Mouse (Mus musculus): ENCODE data around the gene Malrd1. TPM values are rescaled to one million over a fixed set of nuclear protein-coding genes. Genes with fewer than 3 reads are reported as not detected.

The Malrd1 gene
- polyA plus RNA-seq, 1 experiment from 2014 or later = 1.8 TPM

- H3K4me3 ChIP-seq (ENCODE audit: low read depth, low read length) = no peak overlapping the region
- H3K4me2 ChIP-seq (replicated peaks; ENCODE audit: low read depth) = no peak overlapping the region
- no peaks in the 10 kb centered on the region for H3K4me1 ChIP-seq (replicated peaks; ENCODE audit: control insufficient read depth, insufficient read depth, low read length)
- no peak for ATAC-seq
- WGBS = 89% methylated on average over 1 of the region's 1 CpGs
- no peaks in the 10 kb centered on the region for H3K36me3 ChIP-seq (ENCODE audit: control insufficient read depth, insufficient read depth)
- no peaks in the 10 kb centered on the region for H3K27me3 ChIP-seq (replicated peaks; ENCODE audit: control insufficient read depth, insufficient read depth, low read length)
- TF ChIP-seq CTCF (IDR thresholded peaks at IDR 0.05; ENCODE audit: low read depth) = no peak
- H3K9ac ChIP-seq (ENCODE audit: low read depth, low read length) = no peak overlapping the region
- no peaks in the 10 kb centered on the region for H3K9me3 ChIP-seq (ENCODE audit: control insufficient read depth)
- no peak overlapping the region for H3K27ac ChIP-seq (ENCODE audit: low read depth, low read length)
These were observed 702.0 kb downstream of the Malrd1 start for GRCm38 (mm10) chr2:16228187-16228832.

GRCm38 (mm10) chr2:16240861-16241260 lies 714.6 kb downstream of the Malrd1 start:
- Histone ChIP-seq H3K4me3 (ENCODE audit: low read depth, low read length) (no peak overlapping the region), H3K9me3 (ENCODE audit: control insufficient read depth) (no peaks in the 10 kb centered on the region), H3K27ac (ENCODE audit: low read depth, low read length) (no peak overlapping the region), H3K27me3 (replicated peaks; ENCODE audit: control insufficient read depth, insufficient read depth, low read length) (no peaks in the 10 kb centered on the region), H3K9ac (ENCODE audit: low read depth, low read length) (no peak overlapping the region), H3K4me1 (replicated peaks; ENCODE audit: control insufficient read depth, insufficient read depth, low read length) (no peaks in the 10 kb centered on the region), H3K4me2 (replicated peaks; ENCODE audit: low read depth) (no peak overlapping the region), H3K36me3 (ENCODE audit: control insufficient read depth, insufficient read depth) (no peaks in the 10 kb centered on the region)
- 73% methylated on average over 1 of the region's 1 CpGs for WGBS
- no peak for ATAC-seq
- TF ChIP-seq CTCF (IDR thresholded peaks at IDR 0.05; ENCODE audit: low read depth) = no peak

GRCm38 (mm10) chr2:16243097-16243496 lies 716.8 kb downstream of the Malrd1 start:
- no peak for TF ChIP-seq CTCF (IDR thresholded peaks at IDR 0.05; ENCODE audit: low read depth)
- no peak overlapping the region for H3K9ac ChIP-seq (ENCODE audit: low read depth, low read length)
- no peaks in the 10 kb centered on the region for H3K9me3 ChIP-seq (ENCODE audit: control insufficient read depth)
- H3K4me3 ChIP-seq (ENCODE audit: low read depth, low read length) = no peak overlapping the region
- no peaks in the 10 kb centered on the region for H3K27me3 ChIP-seq (replicated peaks; ENCODE audit: control insufficient read depth, insufficient read depth, low read length)
- no peaks in the 10 kb centered on the region for H3K4me1 ChIP-seq (replicated peaks; ENCODE audit: control insufficient read depth, insufficient read depth, low read length)
- no peak for ATAC-seq
- no peaks in the 10 kb centered on the region for H3K36me3 ChIP-seq (ENCODE audit: control insufficient read depth, insufficient read depth)
- H3K27ac ChIP-seq (ENCODE audit: low read depth, low read length) = no peak overlapping the region
- no peak overlapping the region for H3K4me2 ChIP-seq (replicated peaks; ENCODE audit: low read depth)
- WGBS = 80% methylated on average over 2 of the region's 2 CpGs

GRCm38 (mm10) chr2:16248861-16249260 lies 722.6 kb downstream of the Malrd1 start:
- H3K9me3 ChIP-seq (ENCODE audit: control insufficient read depth) = no peaks in the 10 kb centered on the region
- no peak overlapping the region for H3K4me3 ChIP-seq (ENCODE audit: low read depth, low read length)
- H3K4me2 ChIP-seq (replicated peaks; ENCODE audit: low read depth) = no peak overlapping the region
- no peaks in the 10 kb centered on the region for H3K36me3 ChIP-seq (ENCODE audit: control insufficient read depth, insufficient read depth)
- H3K4me1 ChIP-seq (replicated peaks; ENCODE audit: control insufficient read depth, insufficient read depth, low read length) = no peaks in the 10 kb centered on the region
- no peak for ATAC-seq
- no peak overlapping the region for H3K9ac ChIP-seq (ENCODE audit: low read depth, low read length)
- H3K27me3 ChIP-seq (replicated peaks; ENCODE audit: control insufficient read depth, insufficient read depth, low read length) = no peaks in the 10 kb centered on the region
- H3K27ac ChIP-seq (ENCODE audit: low read depth, low read length) = no peak overlapping the region
- 61% methylated on average over 3 of the region's 3 CpGs for WGBS
- TF ChIP-seq CTCF (IDR thresholded peaks at IDR 0.05; ENCODE audit: low read depth) = no peak

- Histone ChIP-seq H3K9ac (ENCODE audit: low read depth, low read length) (no peak overlapping the region), H3K4me1 (replicated peaks; ENCODE audit: control insufficient read depth, insufficient read depth, low read length) (no peaks in the 10 kb centered on the region), H3K4me2 (replicated peaks; ENCODE audit: low read depth) (no peak overlapping the region), H3K9me3 (ENCODE audit: control insufficient read depth) (no peaks in the 10 kb centered on the region), H3K36me3 (ENCODE audit: control insufficient read depth, insufficient read depth) (no peaks in the 10 kb centered on the region), H3K27ac (ENCODE audit: low read depth, low read length) (no peak overlapping the region), H3K27me3 (replicated peaks; ENCODE audit: control insufficient read depth, insufficient read depth, low read length) (no peaks in the 10 kb centered on the region), H3K4me3 (ENCODE audit: low read depth, low read length) (no peak overlapping the region)
- 83% methylated on average over 1 of the region's 1 CpGs for WGBS
- no peak for TF ChIP-seq CTCF (IDR thresholded peaks at IDR 0.05; ENCODE audit: low read depth)
- ATAC-seq = no peak
These were observed 726.0 kb downstream of the Malrd1 start for GRCm38 (mm10) chr2:16252274-16252673.

All from intestine, postnatal 0 days (tissue).